Mouse (Mus musculus): ENCODE results near the gene Fndc3b.

Fndc3b gene

DNA sequence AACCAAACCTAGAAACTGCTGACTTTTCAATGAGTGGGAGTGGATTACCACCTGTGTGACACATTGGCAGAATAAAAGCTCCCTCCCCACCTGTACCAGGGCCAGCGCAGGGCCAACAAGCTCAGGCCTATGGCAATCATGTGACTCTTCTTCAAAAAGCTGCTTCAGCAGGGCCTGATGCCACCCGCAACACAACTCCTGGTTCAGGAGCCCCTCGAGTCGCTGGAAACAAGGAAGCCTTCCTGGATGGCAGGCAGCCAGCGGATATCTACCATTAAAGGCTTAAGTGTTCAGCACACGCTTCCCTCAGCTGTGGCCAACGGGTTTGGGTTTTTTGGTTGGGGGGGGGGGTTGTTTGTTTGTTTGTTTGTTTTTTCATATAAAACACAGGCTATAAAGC, 37.4 kb downstream of the Fndc3b start:
- no peak for DNase-seq (ENCODE audit: low read depth, low spot score)

DNA sequence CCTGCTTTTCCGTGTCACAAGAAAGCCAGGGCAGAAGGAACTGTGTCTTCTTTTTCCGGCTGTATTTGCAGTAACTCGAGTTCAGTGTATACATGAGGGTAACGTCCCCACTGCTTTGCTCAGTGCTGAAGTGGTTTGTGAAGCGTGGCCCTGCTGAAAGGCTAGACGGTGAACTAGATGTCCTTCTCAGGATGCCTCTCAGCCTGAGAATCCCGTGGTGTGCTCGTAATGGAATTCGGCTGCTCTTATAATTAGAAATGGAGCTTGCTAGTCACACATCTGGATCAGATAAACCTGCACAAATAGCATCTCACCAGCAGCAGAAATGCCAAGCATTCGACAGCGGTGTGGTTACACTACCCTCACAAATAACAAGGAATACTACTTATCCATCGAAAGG, 40.7 kb downstream of the Fndc3b start:
- DNase-seq (ENCODE audit: low read depth, low spot score), result no peak

DNA sequence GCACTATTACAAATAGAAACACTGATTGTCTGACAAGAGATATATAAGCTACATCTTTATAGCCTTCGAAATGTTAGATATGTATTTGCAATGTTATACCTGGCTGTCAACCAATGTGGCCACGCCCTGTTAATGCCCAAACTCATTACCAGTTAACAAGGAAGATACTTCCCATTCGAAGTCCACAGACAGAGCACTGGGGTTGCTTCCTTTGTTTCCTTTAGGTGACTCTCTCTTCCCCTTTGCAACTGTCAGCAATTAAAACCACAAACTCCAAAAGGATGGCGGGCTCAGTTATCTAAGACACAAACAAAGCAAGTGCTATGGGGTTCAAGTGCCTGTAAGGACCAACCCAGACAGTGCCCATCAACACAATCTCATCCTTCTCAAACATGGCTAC, 43.8 kb downstream of the Fndc3b start:
- DNase-seq (ENCODE audit: low read depth, low spot score), result no peak

DNA sequence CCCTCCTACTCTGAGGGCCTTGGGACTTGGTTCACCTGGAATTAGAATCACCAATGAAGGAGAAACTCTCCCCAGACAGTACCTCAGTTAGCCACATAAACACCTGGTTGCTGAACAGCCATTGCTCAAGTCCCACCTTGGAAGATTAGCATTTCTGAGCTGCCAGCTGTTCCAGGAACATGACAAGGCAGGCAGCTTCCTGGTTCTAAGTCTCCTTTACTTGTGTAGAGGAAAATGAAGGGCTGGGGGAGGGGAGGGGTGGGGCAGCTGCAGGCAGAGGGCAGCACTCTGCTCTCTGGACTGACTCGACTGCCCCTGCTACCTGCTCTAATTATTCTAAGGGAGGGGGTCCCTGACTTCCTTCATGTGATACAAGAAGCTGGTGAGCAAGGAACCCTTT, 45.8 kb downstream of the Fndc3b start:
- DNase-seq (ENCODE audit: low read depth, low spot score), result no peak

DNA sequence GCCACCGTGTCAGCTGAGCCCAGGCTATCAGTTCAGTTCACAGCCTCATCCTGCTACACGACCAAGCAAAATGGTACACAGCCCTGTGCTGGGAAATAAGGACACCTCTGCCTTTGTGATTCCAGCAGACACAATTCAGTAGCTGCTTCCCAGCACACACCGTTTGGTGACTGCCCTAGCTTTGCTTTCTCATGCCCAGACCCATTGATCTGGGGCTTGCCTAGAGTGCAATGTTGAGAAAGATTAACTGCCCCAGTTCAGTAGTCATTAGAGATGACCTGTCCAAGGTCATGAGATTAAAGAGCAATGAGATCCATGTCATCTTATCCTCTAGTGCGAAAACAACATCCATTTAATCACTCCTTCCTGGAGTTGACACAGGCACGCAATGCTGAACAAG, 47.9 kb downstream of the Fndc3b start:
- no peak for DNase-seq (ENCODE audit: low read depth, low spot score)

DNA sequence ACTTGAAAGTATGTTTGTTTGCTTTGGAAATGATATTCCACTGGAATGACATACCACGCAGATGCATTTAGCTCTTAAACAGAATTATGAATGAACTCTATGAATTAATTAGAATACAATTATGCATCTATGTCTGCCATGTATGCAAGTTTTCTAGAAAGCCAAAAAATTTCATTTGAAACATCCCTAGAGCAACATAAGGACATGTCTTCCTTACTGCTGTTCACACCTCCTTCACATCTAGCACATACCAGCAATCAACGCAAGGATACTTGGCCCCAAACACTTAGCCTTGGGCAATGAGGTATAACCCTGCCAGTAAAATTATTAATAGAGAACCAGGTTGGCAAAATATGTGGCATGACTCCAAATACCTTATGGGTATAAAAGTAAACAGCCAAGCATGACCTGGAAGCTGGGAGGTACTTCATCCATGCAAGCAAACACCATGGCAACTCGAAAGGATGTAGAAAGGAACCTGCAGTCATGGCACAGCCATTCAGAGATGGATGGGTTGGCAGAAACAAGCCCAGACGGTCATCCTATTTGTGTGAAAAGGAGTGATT, 52.8 kb downstream of the Fndc3b start:
- DNase-seq (ENCODE audit: low read depth, low spot score), result no peak

DNA sequence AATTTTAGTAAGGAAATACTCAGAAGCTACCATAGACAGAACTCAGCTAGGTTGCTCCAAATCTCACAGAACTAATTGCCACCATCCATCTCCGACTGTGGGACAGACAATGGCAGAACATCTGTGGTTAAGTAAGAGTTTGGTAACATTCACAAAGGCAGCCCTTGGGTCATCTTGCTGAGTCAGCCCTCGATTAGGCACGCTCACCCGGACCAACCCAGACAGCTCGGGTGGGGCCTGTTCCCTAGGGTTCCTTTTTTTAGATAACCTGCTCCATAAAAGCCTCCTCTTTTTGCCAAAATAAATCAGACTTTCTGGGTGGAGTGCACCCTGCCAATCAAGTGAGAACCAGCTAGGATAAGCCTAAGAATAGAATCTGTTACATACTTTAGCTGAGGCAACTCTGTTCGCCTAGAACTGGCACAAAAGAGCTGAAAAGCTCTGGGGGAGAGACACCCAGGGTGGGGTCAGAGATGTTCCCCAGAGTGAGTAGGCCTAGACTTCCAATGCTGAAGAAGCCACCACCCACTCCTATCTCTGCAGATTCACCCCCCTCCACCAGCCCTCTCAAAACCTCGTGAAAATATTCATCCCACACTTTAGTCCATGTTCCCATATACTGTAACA, 54.2 kb downstream of the Fndc3b start:
- no peak for DNase-seq (ENCODE audit: low read depth, low spot score)

DNA sequence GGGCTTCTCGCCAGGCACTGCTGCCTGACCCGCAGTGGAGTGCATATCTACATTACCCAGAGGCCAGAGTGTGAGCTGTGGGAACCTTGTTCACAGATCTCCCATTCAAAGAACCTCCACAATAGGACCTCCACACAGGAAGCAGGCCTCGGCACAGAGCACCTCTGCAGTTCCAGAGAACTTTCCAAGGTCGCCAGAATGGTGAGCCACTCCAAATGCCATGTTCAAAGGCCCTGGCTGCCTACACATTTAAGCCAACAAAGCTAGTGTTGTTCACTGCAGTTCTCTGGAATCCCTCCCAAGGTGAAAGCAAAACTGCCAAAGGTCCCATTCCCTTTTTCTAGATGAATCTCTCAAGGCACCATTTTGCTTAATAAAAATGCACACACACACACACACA, 55.4 kb downstream of the Fndc3b start:
- no peak for DNase-seq (ENCODE audit: low read depth, low spot score)

DNA sequence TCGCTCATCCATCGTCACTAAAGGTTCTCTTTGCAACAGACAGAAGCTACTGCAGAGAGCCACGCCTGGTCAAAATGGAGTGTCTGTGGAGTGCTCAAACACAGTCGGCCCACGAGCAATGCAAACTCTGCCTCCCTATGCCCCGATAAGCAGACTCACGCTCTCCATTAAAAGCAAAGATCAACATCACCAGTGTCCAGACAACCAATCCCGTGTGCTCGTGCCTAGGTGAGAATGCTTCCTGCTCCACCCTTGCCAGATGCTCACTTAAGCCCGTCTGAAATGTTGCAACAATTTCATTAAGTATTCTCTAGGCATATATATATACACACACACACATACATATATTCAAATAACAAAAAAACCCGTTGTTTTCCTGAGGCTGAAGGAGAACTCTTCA, 56.1 kb downstream of the Fndc3b start:
- DNase-seq (ENCODE audit: low read depth, low spot score), result no peak

DNA sequence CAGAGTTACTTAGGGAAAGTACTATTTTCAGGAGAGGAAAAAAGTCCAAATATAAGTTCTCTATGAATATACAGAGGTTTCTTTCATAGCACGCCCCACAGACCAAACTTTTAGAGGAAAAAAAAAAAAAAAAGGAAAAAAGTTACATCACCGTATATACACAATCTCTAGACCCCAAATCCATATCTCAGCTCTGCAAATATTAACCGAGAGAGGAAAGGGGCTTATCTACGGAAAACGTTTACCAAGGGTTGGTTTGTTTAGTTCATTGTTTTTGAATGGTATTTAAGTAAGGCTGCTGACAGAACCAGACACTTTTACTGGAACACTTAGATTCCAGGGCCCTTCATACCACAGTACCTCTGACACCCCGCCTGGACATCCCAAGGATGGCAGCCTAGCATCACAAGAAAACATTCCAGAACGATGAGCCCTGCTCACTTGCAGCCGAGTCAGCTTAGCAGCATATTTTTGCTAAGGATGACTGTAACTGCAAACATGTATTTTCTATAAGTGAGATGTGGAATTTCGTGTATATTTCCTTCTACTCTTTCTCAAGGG, 58.6 kb downstream of the Fndc3b start:
- DNase-seq (ENCODE audit: low read depth, low spot score), result no peak

DNA sequence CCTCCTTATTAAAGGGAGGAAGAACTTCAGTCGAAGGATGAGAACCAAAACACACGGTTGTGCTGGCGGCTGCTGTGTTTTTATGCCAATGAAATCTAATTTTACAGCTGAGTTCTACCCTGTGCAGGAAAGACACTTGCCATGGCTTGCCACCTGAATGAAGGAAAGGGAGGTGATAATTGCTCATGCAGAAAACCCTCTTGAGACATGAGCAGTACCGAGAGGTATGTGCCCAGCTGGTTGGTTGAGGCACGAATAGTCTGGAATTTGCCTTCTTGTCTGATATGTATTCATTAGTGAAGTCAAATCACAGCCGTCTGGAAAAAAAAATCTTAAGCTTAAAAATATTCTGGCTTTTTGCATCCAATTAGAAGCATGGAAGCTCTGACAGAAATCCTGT, 59.4 kb downstream of the Fndc3b start:
- DNase-seq (ENCODE audit: low read depth, low spot score), result no peak

DNA sequence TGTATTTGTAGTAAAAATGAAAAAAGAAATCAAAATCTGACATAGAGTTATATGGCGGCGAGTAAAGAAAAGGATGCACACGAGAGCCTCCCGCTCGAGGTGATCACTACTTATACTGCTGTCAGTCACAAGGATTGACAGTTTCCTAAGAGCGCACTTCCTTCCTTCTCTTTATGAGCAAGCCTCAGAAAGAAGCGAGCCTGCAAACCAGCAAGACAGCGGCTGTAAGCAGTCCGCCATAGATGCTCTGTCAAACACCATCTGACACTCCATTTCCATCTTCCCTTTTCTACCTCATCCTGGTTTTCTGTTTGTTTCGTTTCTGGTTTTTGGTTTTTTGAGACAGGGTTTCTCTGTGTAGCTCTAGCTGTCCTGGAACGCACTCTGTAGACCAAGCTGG, 61.0 kb downstream of the Fndc3b start:
- DNase-seq (ENCODE audit: low read depth, low spot score), result no peak

DNA sequence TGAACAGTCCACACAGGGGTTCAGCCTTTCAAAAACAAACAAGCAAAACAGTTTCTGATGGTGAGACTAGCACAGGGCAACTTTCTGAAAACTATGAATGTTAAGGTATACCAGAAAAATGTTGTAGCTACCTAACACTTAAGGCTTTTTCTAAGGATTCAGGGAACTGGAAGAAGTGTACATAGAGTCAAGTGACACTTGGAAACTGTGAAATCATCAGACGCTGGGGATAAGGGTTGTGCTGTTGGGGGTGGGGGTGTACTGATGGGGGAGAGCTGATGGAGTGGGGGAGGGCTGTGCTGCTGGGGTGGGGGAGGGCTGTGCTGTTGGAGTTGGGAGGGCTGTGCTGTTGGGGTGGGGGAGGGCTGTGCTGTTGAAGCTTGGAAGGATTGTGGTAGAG, 61.8 kb downstream of the Fndc3b start:
- DNase-seq (ENCODE audit: low read depth, low spot score), result no peak

DNA sequence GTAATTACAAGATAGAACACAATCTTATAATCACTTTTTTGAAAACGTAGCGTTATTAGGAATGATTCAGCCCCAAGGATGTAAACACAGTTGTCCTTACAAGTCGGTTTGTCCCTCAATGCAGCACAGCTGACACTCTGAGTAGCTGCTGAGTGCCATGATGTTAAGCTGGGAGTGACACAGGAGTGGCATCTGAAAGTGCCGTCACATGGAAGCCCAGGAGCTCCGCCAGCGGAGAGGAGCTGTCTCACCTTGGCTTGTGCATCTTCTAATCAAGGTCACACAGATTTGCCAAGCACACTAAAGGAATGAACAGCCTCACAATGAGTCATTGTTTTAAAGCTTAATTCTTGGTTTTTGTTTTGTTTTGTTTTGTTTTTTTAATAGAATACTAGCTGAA, 68.7 kb downstream of the Fndc3b start:
- no peak for DNase-seq (ENCODE audit: low read depth, low spot score)

DNA sequence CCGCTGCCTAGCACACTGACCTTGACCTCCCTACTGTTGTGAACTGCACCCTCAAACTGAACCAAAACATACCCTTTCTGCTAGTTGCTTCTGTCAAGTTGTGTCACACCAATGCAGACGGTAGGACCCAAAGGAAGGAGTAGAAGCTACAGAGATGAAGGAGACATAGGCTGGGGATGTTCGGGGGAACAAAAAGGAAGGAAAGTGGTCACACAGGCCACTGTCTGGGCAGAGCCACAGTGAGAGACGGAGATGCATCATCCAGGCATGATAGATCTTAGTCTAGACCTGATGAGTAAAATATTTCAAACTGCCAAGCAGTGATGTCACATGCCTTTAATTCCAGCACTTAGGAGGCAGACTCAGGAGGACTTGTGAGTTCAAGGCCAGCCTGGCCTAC, 71.4 kb downstream of the Fndc3b start:
- DNase-seq (ENCODE audit: low read depth, low spot score), result no peak

DNA sequence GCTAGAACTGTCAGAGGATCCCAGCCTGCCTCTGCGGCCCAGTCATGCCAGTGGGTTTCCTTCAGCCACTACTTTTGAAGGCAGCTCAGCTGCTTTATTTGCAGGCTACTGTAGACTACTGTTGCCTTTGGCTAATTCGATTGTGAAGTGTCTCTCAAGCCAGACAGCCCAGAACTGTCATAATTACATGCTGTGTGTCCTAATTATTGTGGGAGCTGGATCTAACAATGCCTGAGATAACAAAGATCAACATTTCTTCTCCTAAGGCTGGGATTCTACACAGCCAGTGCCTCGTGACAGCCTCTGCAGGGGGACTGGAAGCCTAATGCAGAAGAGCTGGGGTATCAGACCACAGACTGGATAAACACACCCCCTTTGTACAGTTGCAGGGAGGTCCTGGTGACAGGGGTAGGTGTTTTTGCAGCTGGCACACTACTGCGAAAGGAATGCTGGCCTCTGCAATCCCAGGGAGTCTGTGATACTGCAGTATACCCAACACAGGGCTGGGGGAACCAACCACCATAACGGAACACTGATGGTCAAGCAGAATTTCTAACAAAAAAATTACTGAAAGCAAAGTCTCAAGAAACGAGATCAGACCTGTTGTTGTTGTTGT, 74.0 kb downstream of the Fndc3b start:
- no peak for DNase-seq (ENCODE audit: low read depth, low spot score)

DNA sequence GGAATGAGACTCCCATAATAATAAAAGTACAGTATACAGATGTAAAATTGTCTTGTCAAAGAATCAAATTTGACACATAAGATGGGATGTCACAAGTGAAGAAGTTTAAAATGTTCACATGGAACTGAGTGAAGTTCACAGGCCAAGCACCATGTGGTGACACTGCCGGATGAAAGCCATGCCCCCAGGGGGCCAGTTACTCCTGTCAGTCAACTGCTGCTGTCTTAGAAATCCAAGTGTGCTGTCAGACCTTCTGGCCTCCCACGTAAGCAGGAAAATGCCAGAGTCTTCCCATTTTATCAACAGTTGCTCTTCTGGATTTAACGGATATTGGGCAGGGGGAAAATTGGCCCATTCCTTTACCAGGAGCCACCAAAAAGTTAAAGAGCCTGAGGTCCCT, 75.3 kb downstream of the Fndc3b start:
- no peak for DNase-seq (ENCODE audit: low read depth, low spot score)

DNA sequence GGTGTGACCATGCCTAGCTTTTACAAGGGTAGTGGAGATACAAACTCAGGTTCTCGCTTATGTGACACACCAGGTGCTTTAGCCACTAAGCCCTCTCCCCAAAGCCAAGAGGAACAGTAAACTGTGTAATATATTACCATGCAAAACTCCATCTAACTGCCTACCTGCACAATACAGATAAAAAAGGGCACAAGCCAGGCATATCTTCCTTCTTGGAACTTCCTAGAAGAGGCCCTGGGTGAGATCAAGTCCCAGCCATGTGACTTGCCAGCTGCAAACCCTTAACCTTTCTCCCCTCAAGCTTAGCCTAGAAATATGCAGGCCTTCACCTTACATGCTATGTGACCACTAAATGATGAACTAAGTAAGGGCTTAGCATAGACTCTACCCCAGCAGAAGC, 78.2 kb downstream of the Fndc3b start:
- no peak for DNase-seq (ENCODE audit: low read depth, low spot score)

DNA sequence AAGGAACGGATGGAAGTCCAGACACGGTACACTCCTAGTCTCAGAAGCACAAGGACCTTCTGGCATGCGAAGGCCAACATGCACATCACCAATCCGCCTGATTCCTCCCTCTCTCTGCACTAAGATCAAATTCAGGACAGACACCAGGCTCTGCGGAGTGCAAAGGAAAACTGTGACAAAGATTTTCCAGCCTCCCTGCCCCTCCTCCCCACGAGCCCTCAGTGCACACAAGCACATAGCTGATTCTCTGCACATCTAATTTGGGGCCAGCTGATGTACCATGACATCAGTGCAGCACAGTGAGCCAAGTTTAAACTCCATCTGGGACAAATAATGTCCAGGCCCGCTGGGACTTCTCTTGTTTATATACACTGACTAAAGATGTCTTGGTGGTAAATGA, 80.0 kb downstream of the Fndc3b start:
- no peak for DNase-seq (ENCODE audit: low read depth, low spot score)

DNA sequence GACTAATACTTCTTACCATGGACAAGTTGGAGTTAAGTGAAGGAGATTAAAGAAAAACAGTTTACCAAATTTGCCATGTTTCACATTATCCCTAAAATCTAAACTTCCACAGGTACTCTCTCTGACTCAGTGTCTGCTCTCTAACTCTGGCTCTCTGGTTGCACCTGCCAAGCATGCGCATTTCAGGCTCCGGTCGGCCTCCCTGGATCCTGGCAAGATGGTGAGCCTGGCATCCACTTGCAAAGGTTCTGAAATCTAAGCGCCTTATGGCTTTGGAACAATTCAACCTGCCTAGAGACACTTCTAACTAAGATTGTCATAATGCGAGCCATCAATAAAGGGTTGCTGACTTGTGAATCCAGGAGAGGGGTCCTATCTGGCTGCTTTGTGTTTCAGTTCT, 81.4 kb downstream of the Fndc3b start:
- DNase-seq (ENCODE audit: low read depth, low spot score), result no peak

DNA sequence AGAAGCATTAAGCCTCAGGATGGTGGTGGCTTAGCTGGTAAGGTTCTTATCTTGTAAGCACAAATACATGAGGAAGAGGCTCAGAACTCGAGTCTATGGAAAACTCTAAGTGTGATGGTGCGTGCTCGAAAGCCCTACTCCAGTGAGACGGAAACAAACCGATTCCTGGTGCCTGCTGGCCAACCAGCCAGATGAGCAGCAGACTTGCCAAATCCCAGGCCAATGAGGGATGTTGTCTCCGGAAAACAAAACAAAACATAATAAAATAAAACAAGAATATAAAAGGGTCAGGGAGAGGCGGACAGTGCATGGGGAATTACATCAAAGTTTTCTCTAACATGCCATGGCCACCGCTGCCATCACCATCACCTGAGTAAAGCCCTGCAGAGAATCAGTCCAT, 84.8 kb downstream of the Fndc3b start:
- no peak for DNase-seq (ENCODE audit: low read depth, low spot score)

DNA sequence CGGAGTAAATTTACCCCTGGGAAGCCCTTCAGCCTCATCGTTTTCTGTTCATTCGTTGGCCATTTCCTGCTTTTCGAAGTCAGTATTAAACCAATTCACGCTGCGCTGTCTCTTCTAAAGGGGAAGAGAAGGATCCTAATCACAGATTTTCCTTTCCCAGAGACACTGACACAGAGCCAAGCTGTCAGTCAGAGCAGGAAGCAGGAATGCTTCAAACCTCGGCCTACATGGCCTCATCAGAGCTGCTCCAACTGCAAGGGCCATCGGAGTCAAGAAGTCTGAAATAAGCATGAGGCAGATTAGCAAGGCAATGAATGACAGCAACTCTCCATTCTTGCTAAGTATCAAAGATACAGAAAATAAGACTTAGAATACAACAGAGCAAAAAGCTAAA, 85.5 kb downstream of the Fndc3b start:
- DNase-seq (ENCODE audit: low read depth, low spot score), result no peak

DNA sequence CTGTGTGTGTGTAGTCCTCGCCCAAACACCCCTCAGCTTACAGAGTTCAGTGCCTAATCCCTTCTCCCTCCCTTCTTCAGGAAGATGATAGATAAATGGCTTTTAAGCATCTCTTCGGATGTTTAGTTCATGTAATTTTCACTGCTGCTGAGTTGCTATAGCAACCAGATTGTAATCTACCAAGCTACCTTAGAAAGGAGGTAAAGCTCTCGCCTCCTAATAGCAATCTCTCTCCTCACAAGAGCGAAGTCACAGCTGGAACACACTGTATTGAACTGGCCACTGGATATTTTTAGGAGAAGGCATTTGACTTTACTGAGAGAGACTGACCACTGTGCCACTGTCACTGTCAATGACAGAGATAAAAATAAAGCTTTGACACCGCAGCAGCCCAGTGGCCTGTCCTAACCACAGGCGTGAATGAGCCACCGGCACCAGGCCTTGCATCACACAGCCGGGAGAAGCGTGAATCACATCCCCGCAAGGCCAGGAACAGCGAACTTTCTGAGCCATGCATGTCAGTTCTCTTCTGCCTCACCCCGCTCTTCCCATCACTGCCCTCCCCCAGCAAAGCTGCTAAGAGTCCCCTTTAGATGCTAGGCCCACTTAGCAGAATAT, 86.0 kb downstream of the Fndc3b start:
- DNase-seq (ENCODE audit: low read depth, low spot score), result no peak

Measured in CD4-positive helper T cell, adult 2 months (primary cell).